Mouse (Mus musculus) adipocyte (in vitro differentiated cells): ENCODE measurements at regions not wholly inside any gene's neighbourhood (a gene's known extent, or its start where the extent isn't known, plus 50 kb on each side); places are given as distances from the start of the nearest gene placed in this dataset.

Source experiments
- DNase-seq: peaks from one replicate; pipeline ENCODE4 v3.0.0-alpha.2; 2016; ENCODE audit warnings: low spot score

DNA sequence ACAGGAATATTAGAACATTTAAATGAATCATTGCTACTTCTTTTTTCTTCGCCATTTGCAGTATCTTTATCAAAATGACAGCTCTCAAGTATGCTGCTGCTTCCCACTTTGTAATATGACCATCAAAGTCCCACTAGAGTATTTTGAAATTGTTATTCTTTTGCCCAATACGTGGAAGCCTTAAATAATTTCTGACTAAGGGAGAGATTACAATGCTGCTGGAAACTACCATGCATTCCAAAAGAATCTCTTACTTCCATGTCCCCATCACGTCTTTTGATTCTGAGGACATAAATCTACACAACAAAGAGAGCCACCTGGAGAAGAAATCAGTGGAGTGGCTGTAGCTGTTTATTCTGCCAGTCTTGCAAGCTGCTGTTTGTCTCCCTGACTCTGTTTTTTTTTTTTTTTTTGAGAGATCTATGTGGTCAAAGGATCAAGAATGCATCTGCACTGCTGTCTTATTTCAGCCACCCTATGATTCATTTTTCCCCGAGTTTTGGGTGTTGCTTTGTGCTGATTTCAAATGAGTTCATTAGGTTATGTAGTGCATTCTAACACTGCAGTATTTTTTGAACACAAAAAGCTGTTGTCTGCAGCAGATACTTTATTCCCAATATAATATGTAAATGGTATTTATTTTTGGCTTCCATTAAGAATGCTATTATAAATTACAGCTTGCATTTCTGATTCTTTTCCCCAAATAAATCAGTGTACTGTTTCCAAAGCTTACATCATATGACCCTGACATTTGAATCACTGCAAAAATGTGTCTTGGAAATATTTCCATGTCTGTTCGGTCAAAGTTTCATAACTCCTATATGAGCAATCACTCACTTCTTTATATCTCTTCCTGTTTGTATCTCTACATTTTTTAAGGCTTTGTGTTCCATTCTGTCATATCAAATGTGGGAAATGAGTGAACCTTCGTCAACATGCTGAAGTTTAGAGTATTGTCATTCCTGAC lies 53.1 kb upstream of the Trim52 start:
- peak; percentile 15 for DNase-seq
